Mouse (Mus musculus): ENCODE results near the gene Nprl3.

DNA sequence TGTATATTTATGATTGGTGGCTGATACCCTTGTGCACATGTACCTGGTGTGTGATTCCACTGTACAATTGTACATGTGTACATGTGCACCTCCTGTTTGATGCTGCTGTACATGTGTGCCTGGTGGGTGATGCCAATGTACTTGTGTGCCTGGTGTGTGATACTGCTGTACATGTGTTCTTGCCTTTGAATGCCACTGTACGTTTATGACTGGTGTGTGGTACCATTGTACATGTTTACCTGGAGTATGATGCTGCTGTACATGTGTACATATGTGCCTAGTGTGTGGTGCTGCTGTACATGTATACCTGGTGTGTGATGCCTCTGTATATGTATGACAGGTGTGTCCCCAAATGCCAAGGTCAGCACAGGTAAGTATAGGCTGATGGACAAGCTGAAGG, 34.0 kb upstream of the Nprl3 start:
- TF ChIP-seq POLR2A (IDR thresholded peaks at IDR 0.05; ENCODE audit: control insufficient read depth, extremely low read depth, insufficient read depth, low read length, poor library complexity) (no peak), CTCF (IDR thresholded peaks at IDR 0.05; ENCODE audit: borderline replicate concordance, control insufficient read depth, extremely low read depth, insufficient read depth, low read length, poor library complexity) (no peak)

All from thymus, adult 2 months (tissue).